Mouse (Mus musculus) MEL (cell line): ENCODE measurements around the gene Sycp2.

ENCODE experiments used
- CHD1 ChIP-seq: IDR thresholded peaks from 2 replicates; pipeline ENCODE4 v1.6.1; 2012; ENCODE audit warnings: low read depth, mild to moderate bottlenecking, inconsistent platforms, low read length, improper control_type of control experiment
- CTCF ChIP-seq, 3 experiments: IDR thresholded peaks in 2 of 3; conservative IDR thresholded peaks in 1 of 3; 2 replicates each; pipeline ENCODE4 v1.5.1; 2011 to 2012; ENCODE audit warnings: low read length in 3 of 3, low read depth in 2 of 3, mild to moderate bottlenecking in 2 of 3, improper control_type of control experiment in 1 of 3, inconsistent platforms in 1 of 3, mixed read lengths in 1 of 3, moderate library complexity in 1 of 3; ENCODE audit not compliant: control insufficient read depth in 1 of 3, insufficient read depth in 1 of 3, poor library complexity in 1 of 3, severe bottlenecking in 1 of 3
- MAX ChIP-seq: IDR thresholded peaks from 2 replicates; pipeline ENCODE4 v1.6.1; 2011; ENCODE audit warnings: low read length, improper control_type of control experiment
- NELFE ChIP-seq: IDR thresholded peaks from 2 replicates; pipeline ENCODE4 v1.6.1; 2011; ENCODE audit warnings: low read depth, low read length, improper control_type of control experiment
- NRF1 ChIP-seq: IDR thresholded peaks from 2 replicates; pipeline ENCODE4 v1.6.1; 2014; ENCODE audit warnings: low read depth, mild to moderate bottlenecking, inconsistent platforms, low read length, improper control_type of control experiment, moderate library complexity; ENCODE audit not compliant: poor library complexity, insufficient read depth, severe bottlenecking
- POLR2A ChIP-seq, 2 experiments: IDR thresholded peaks; 2 replicates each; pipeline ENCODE4 v1.6.1; 2011 to 2012; ENCODE audit warnings: low read length in 2 of 2, mild to moderate bottlenecking in 2 of 2, control low read depth in 1 of 2, improper control_type of control experiment in 1 of 2, low read depth in 1 of 2, moderate library complexity in 1 of 2; ENCODE audit not compliant: control insufficient read depth in 1 of 2, insufficient read depth in 1 of 2, poor library complexity in 1 of 2
- SMC3 ChIP-seq: IDR thresholded peaks from 2 replicates; pipeline ENCODE4 v1.6.1; 2011; ENCODE audit warnings: low read depth, low read length, improper control_type of control experiment
- TAL1 ChIP-seq: IDR thresholded peaks from 2 replicates; pipeline ENCODE4 v1.6.1; 2012; ENCODE audit warnings: mild to moderate bottlenecking, inconsistent platforms, low read length, moderate library complexity, mixed read lengths
- UBTF ChIP-seq: IDR thresholded peaks from 2 replicates; pipeline ENCODE4 v1.6.1; 2012; ENCODE audit warnings: low read depth, mild to moderate bottlenecking, inconsistent platforms, low read length, improper control_type of control experiment, moderate library complexity, borderline replicate concordance; ENCODE audit not compliant: insufficient read depth

DNA sequence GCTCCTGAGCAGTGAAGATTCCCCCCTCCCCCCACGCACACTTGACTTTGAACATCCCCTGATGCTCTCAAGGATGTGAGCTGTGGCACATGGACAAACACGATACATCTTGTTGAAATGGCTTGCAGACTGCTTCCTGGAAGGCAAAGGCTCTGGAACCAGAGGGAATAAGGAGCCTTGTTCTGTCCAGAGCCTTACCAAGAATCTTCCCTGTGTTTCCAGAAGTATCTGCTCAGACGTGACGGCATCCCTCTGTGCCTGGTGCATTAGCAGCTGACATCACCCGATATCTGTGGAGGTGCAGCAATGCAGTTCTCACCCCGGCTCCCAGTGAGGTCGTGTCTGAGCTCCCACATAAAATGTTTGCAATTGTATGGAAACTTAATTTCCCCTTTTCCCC, 87.7 kb downstream of the Sycp2 start:
- TF ChIP-seq POLR2A (IDR thresholded peaks at IDR 0.05; ENCODE audit: control insufficient read depth in 1 of 2, insufficient read depth in 1 of 2, low read depth in 1 of 2, low read length in 2 of 2, poor library complexity in 1 of 2) (no peak), MAX (no peak), NELFE (no peak), NRF1 (no peak), CTCF (IDR thresholded peaks at IDR 0.05 in 2 of 3, conservative IDR thresholded peaks at IDR 0.05 in 1 of 3; ENCODE audit: control insufficient read depth in 1 of 3, insufficient read depth in 1 of 3, low read depth in 2 of 3, low read length in 3 of 3, poor library complexity in 1 of 3, severe bottlenecking in 1 of 3) (no peak), TAL1 (no peak), SMC3 (no peak), UBTF (no peak), CHD1 (no peak)
